Mouse (Mus musculus) neural tube, embryonic 12.5 days (tissue): ENCODE data around the gene Hoxd4. TPM values are rescaled to one million over a fixed set of nuclear protein-coding genes. Genes with fewer than 3 reads are reported as not detected.
A peak's percentile ranks its signal among the peaks of the same experiment; 100 is the strongest.

Source experiments
- ATAC-seq: fragments of 200-750 bp; cut with Nextera tagmentation; 2 replicates; pipeline ENCODE4 v1.8.0; 2017; ENCODE audit warnings: low read depth, mild to moderate bottlenecking, moderate TSS enrichment, moderate library complexity; ENCODE audit not compliant: low FRiP score
- H3K27ac ChIP-seq: fragments of 300-500 bp; sonication (generic); 2 replicates; pipeline ENCODE4 v1.5.1; 2016
- H3K27me3 ChIP-seq: fragments of 300-500 bp; sonication (generic); replicated peaks from 2 replicates; pipeline ENCODE4 v1.6.1; 2016; ENCODE audit warnings: mild to moderate bottlenecking
- H3K36me3 ChIP-seq: fragments of 300-500 bp; sonication (generic); 2 replicates; pipeline ENCODE4 v1.6.1; 2016; ENCODE audit warnings: mild to moderate bottlenecking
- H3K4me1 ChIP-seq: fragments of 300-500 bp; sonication (generic); 2 replicates; pipeline ENCODE4 v1.6.1; 2016
- H3K4me2 ChIP-seq: fragments of 300-500 bp; sonication (generic); replicated peaks from 2 replicates; pipeline ENCODE4 v1.6.1; 2016; ENCODE audit warnings: mild to moderate bottlenecking
- H3K4me3 ChIP-seq: fragments of 300-500 bp; sonication (generic); 2 replicates; pipeline ENCODE4 v1.5.1; 2016
- H3K9ac ChIP-seq: fragments of 300-500 bp; sonication (generic); 2 replicates; pipeline ENCODE4 v1.6.1; 2016; ENCODE audit warnings: mild to moderate bottlenecking
- H3K9me3 ChIP-seq: fragments of 300-500 bp; sonication (generic); 2 replicates; pipeline ENCODE4 v1.6.1; 2016; ENCODE audit warnings: mild to moderate bottlenecking
- WGBS: fragments of 180-500 bp; shearing (Covaris S2); methylation state at CpG from one replicate; pipeline ENCODE4 v1.1.7; 2016; 5-methylcytosine and 5-hydroxymethylcytosine counted together
- polyA plus RNA-seq: library from polyadenylated mRNA; unstranded; fragments of >200 nt; fragmentation: Nextera tagmentation; extraction: Ambion mirVana; gene quantifications from 2 replicates; pipeline ENCODE4 v1.2.1, GENCODE M21; 2016

Gene Hoxd4
- polyA plus RNA-seq, 1 experiment from 2014 or later, result 14.2 TPM

DNA sequence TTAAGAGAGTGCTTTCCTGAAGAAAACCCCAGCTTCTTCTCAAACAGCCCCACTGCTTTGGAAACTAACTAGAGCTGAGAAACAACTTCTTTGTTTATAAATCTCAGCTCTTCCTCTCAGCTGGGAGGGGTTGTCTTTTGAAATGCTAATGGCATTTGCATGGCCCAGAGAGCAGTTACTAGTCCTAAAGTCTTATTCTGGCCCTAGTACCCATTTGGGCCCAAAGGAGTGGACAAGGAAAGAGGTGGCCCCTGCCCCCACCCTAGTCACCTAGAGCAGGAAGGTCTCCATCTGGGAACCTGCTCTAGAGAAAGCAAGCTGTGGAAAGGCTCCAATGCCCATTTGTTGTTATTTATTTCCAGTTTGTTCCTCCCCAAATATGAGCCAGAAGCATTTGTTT, 19.3 kb downstream of the Hoxd4 start:
- H3K27me3 ChIP-seq, result no peaks in the 10 kb centered on the region
- peak overlapping the region; percentile 92 for H3K9ac ChIP-seq
- peaks cover 88% of the 10 kb centered on the region for H3K4me1 ChIP-seq

DNA sequence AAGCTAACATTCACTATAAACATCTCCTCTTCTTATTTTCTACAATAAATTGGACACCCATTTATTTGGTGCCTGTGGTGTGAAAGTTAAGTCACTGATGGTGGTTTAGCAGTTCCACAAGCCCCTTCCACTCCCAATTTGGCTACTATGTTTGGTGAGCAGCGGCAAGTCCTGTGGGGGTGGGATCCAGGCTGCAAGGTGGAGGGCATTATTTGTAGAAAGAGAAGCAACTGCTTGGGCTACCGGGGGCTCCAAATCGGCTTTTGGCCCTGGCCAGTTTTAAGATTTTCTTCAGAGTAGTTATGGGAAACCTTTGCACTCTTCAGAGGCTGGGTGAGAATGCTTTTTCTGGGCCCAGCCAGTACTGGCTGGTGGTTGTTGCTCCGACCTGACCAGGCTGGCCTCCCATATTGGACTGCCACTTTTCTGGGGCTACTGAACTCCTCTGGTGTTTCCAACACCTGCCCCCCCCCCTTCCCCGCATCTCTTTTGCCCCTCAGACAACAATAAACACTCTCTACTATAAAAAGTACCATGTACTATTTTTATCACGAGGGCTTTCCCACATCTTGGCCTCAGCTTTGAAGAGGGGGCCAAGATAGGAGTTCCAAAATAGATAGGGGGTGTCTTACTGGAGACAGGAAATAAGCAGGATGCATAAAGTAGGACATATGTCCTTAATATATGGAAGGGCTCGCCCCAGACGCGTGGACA, 20.2 kb downstream of the Hoxd4 start:
- WGBS, result 4% methylated on average over 9 of the region's 9 CpGs
- peaks cover 88% of the 10 kb centered on the region for H3K4me1 ChIP-seq
- ATAC-seq, result no peak
- H3K27ac ChIP-seq, result peak overlapping the region; percentile 99
- peak overlapping the region; percentile 96 for H3K4me2 ChIP-seq
- no peaks in the 10 kb centered on the region for H3K9me3 ChIP-seq
- peak overlapping the region; percentile 31 for H3K4me3 ChIP-seq
- peaks cover 35% of the 10 kb centered on the region for H3K36me3 ChIP-seq
- peak overlapping the region; percentile 92 for H3K9ac ChIP-seq
- H3K27me3 ChIP-seq, result no peaks in the 10 kb centered on the region

More for the DNA sequence above, 19.3 kb downstream of the Hoxd4 start:
- Histone ChIP-seq H3K4me3 (peak overlapping the region; percentile 18), H3K27ac (peak overlapping the region; percentile 99), H3K4me2 (peak overlapping the region; percentile 96), H3K9me3 (no peaks in the 10 kb centered on the region), H3K36me3 (peaks cover 32% of the 10 kb centered on the region)
- ATAC-seq, result no peak

DNA sequence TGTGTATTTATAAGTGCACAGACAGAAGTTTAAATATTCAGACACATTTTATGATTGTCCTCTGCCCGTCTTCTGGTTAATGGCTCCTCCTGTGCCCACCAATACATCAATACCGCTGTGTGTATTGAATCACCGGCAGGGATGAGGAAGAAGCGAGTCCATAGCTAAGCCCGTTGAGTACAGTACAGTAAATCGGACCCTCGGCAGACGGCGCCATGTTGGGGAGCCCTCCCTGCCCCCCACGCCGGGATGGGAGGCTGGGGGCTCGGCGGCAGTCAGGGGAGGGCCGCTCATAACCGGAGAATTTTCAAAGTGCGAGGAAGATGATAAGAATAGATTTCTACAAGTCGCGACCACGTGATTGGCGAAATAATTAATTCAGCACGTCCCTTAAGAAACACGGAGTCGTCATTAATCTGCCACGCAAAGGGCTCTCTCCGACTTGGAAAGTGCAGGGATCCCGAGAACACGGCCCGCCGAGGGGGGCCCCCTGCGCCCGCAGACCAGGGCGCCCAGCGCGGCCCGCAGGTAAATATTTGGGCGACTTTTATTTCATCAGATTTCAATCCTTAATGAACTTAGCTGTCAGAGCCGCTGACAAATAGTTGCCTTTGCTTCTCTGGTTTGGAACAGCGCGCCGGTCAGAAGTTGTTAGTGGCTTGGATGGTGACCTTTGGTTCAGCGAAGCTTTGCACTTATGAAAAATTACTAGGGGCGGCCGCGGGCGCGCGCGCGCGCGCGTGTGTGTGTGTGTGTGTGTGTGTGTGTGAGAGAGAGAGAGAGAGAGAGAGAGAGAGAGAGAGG, 21.0 kb downstream of the Hoxd4 start:
- no peaks in the 10 kb centered on the region for H3K27me3 ChIP-seq
- no peaks in the 10 kb centered on the region for H3K9me3 ChIP-seq
- no peak for ATAC-seq
- H3K9ac ChIP-seq, result peak overlapping the region; percentile 92
- H3K4me3 ChIP-seq, result peak overlapping the region; percentile 31
- peaks cover 28% of the 10 kb centered on the region for H3K36me3 ChIP-seq
- under 1% methylated on average over 52 of the region's 52 CpGs for WGBS
- peak overlapping the region; percentile 96 for H3K4me2 ChIP-seq
- peak overlapping the region; percentile 99 for H3K27ac ChIP-seq
- H3K4me1 ChIP-seq, result peaks cover 88% of the 10 kb centered on the region

DNA sequence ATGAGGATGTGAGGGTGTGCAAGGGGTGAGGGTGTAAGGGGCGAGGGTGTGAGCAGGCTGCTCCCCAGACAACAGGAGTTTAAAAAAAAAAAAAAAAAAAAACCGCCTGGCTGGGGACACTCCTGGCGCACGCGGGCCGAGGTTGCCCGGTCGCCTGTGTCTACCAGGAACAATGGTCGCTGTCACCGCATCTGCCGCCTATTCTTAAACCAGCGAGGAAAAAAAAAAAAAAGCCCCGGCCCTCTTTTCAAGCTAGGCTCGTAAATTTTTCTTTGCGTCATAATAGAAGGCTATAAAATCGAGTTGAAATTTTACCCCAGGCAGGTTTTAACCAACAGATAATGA, 21.6 kb downstream of the Hoxd4 start:
- H3K27me3 ChIP-seq, result no peaks in the 10 kb centered on the region
- peaks cover 88% of the 10 kb centered on the region for H3K4me1 ChIP-seq
- no peaks in the 10 kb centered on the region for H3K9me3 ChIP-seq
- H3K4me2 ChIP-seq, result peak overlapping the region; percentile 96
- WGBS, result under 1% methylated on average over 16 of the region's 16 CpGs
- peaks cover 23% of the 10 kb centered on the region for H3K36me3 ChIP-seq
- peak overlapping the region; percentile 92 for H3K9ac ChIP-seq
- peak; percentile 38 for ATAC-seq
- H3K4me3 ChIP-seq, result peak overlapping the region; percentile 31
- H3K27ac ChIP-seq, result peak overlapping the region; percentile 99

DNA sequence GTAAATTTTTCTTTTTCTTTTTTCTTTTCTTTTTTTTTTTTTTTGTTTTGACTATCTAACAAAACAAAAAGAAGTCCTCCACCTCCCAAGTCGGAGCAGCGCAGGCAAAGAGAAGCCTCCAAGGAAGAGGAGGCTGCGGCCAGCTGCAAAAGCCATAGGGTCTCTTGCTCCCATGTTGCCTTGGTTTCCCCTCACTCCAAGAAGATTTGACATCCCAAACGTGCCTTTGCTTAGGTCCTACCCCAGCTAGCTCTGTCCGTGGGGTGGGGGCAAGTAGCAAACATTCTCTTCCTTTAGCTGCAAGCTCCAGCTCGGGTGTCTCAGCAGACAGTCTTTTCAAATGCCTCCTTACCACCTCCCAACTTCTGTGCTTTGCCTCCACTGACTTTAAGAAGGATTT, 22.0 kb downstream of the Hoxd4 start:
- ATAC-seq, result no peak
- Histone ChIP-seq H3K27ac (peak overlapping the region; percentile 99), H3K4me3 (peak overlapping the region; percentile 47), H3K4me1 (peaks cover 88% of the 10 kb centered on the region), H3K9ac (peak overlapping the region; percentile 92), H3K27me3 (no peaks in the 10 kb centered on the region), H3K9me3 (no peaks in the 10 kb centered on the region), H3K4me2 (peak overlapping the region; percentile 96), H3K36me3 (peaks cover 18% of the 10 kb centered on the region)
- WGBS, result under 1% methylated on average over 6 of the region's 6 CpGs

DNA sequence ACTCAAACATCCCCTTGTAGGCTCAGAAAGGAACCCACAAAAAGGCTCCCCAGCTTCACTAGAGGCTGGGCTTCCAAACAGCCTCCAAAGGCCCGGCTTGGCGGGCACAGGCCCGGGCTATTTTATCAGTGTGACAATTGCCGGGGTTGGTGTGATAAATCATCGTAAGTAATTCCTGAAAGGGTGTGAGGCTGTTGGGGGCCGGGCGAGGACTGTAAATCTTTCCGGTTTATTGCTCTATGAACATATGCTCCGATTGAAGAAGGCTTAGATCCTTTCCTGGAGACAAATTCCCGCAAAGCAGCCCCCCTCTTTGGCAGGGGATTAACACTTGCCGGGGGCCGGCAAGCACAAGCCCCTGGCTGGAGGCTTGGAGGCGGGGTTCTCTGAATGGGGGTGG, 22.7 kb downstream of the Hoxd4 start:
- peak; percentile 55 for ATAC-seq
- Histone ChIP-seq H3K36me3 (peaks cover 18% of the 10 kb centered on the region), H3K4me2 (peak overlapping the region; percentile 96), H3K27ac (peak overlapping the region; percentile 99), H3K9ac (peak overlapping the region; percentile 92), H3K4me1 (peaks cover 90% of the 10 kb centered on the region), H3K4me3 (peak overlapping the region; percentile 47), H3K9me3 (no peaks in the 10 kb centered on the region), H3K27me3 (no peaks in the 10 kb centered on the region)
- WGBS, result 2% methylated on average over 13 of the region's 13 CpGs

DNA sequence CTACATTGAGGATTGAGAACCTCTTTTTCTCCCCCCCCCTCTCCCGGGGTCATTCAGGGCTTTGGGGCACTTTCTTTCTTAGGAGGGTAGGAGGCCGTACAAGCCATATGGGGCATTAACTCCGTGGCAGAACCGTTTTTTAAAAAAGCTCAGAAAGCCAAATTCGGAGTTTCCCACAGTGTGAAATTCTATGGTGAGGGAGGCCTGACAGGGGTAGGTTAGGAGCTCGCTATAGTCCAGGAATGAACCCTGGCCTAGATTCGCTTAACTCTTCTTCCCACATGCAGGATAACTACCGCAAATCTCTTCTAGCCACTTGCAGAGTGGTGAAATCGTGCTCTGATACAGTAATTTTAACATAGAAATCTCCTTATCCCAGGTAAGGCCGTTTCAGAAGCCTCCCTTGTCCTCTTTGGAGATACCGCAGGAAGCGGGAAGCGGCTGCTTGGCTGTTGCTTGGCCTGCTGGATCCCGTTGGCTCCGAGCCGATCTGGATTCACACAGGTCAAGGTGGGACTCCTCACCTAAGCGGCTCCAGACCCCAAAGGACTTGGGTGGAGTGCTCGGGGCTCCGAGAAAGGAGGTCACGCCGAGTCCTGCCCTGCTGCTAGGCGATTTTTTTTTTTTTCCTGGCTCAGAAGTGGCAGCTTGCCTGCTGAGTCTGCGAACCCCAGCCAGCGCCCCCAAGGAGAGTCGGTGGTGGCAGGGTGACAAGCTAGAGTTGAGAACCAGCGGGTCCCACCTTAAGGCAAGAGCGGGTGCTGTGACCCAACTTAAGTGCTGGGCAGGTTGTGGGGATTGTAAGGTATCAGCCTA, 23.5 kb downstream of the Hoxd4 start:
- 3% methylated on average over 27 of the region's 27 CpGs for WGBS
- H3K4me1 ChIP-seq, result peaks cover 92% of the 10 kb centered on the region

DNA sequence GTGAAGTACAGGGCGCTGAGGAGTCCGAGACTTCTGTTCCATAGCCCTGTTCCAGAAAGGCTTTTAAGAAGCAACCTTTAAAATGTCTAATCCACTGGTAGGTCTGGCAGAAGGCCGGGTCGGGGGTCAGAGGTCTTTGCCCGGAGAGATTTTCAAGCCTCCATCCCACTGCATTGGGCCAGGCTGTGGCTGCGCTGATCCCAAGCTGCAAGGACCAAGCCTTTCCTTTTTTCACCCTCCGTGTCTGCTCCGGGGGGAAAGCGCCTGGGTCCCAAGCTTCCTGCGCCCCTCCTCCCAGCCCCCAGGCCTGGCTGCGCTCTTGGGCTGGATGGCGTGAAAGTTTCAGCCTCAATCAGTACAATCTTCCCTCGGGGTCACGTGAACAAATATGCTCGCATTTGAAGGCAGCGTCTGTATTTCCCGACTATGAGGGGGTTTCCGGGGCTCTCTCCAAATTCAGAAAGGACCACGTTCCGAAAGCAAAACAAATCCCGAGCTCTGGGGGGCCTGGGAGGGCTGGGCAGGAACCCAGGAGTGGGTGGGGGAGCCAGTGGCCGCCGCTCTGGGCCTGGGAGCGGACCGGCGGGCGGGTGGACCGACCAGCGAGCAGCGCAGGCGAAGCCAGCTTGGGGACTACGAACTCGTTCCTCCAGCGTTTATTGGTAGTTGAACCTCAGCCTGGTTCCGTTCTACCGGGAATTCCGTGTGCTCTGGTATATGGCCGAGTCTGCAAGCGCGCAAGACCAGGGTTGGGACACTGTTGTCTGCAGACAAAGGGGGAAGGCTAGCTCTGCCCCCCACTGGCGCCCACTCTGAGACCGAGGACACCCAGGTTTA, 24.3 kb downstream of the Hoxd4 start:
- Histone ChIP-seq H3K36me3 (peaks cover 18% of the 10 kb centered on the region), H3K4me3 (peak overlapping the region; percentile 47), H3K27ac (peak overlapping the region; percentile 99), H3K9me3 (no peaks in the 10 kb centered on the region), H3K9ac (peak overlapping the region; percentile 92), H3K27me3 (no peaks in the 10 kb centered on the region), H3K4me1 (peaks cover 92% of the 10 kb centered on the region), H3K4me2 (peak overlapping the region; percentile 96)
- ATAC-seq, result no peak
- WGBS, result under 1% methylated on average over 42 of the region's 42 CpGs

More for the DNA sequence above, 23.5 kb downstream of the Hoxd4 start:
- Histone ChIP-seq H3K9me3 (no peaks in the 10 kb centered on the region), H3K4me3 (peak overlapping the region; percentile 47), H3K4me2 (peak overlapping the region; percentile 96), H3K9ac (peak overlapping the region; percentile 92), H3K27me3 (no peaks in the 10 kb centered on the region), H3K27ac (peak overlapping the region; percentile 99), H3K36me3 (peaks cover 18% of the 10 kb centered on the region)
- no peak for ATAC-seq

DNA sequence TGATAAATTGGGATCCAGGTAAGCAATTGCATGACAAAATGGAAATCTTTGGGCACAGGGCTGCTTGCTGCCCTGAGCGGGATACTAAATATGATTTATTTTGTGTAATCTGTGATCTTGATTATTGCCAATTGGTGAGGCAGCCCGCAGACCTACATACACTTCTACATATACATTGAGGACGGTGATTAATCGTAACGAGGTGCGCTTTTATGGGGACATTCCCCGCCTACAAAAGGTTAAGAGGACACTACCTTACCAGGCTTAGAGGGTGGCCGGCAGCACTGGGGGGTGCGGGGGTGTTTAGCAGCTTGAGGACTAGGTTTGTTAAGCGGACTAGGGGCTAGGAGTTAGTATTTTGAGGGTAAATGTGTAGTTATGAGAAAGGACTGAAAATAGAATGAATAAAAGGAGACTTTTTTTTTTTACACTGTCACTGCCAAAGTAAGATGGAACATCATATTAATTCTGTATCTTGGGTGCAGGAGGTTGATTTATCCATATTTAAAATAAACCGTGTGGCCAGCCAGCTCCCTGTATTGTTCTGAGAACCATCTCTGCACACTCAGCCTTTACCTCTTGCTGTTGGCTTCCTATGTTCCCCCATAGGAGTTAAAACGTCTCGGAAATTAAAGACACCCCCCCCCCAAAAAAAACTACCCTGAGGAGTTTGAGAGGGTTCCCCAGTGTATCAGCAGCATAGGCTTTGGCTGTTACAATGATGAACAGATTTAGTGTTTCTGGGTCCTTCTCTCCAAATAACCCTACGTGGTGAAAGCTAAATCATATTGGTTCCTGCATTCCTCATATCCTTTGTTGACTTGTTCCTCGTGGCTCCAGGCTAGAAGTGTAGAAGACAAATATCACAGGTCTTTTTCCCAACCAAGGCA, 25.2 kb downstream of the Hoxd4 start:
- Histone ChIP-seq H3K9ac (peak overlapping the region; percentile 92), H3K4me3 (peak overlapping the region; percentile 47), H3K4me1 (peaks cover 93% of the 10 kb centered on the region), H3K36me3 (peaks cover 16% of the 10 kb centered on the region), H3K27ac (peak overlapping the region; percentile 99), H3K27me3 (no peaks in the 10 kb centered on the region), H3K4me2 (peak overlapping the region; percentile 96), H3K9me3 (no peaks in the 10 kb centered on the region)
- 3% methylated on average over 15 of the region's 15 CpGs for WGBS
- no peak for ATAC-seq

DNA sequence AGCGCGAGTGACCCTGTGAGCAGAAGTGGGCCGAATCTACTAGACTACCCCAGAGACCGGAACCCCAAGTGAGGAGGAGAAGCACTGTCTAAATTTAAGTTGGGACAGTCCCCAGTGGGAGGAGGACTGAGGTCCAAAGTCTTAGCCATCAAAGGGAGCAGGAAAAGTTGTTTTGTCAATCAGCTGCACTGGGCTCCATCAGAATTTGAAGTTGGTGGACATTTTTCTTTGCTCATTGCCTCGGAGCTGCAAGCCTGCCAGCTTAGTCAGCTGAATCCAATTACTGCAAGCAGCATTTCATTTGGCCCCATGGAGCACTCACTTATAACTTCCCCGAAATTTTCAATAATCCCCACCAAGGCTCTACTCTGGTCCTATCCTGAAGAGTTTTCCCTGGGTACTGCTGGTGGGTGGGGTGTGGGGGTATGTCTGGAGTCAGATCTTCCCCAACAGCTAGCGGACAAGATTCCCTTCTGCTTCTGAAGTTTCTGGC, 25.9 kb downstream of the Hoxd4 start:
- H3K27ac ChIP-seq, result peak overlapping the region; percentile 99
- peaks cover 13% of the 10 kb centered on the region; the same call in 1 of the 2 replicates for H3K36me3 ChIP-seq
- 9% methylated on average over 7 of the region's 7 CpGs for WGBS
- peak overlapping the region; percentile 96 for H3K4me2 ChIP-seq
- no peak for ATAC-seq
- no peaks in the 10 kb centered on the region for H3K9me3 ChIP-seq
- peaks cover 87% of the 10 kb centered on the region for H3K4me1 ChIP-seq
- no peaks in the 10 kb centered on the region for H3K27me3 ChIP-seq
- peak overlapping the region; percentile 92 for H3K9ac ChIP-seq
- peak overlapping the region; percentile 47 for H3K4me3 ChIP-seq
